Mouse (Mus musculus) liver, embryonic 14.5 days (tissue): ENCODE results near the gene Terf2ip.

Experiments used
- CTCF ChIP-seq: IDR thresholded peaks from 2 replicates; pipeline ENCODE4 v1.5.1; 2016; ENCODE audit warnings: antibody characterized with exemption, low read depth, control low read depth
- EP300 ChIP-seq: IDR thresholded peaks from 2 replicates; pipeline ENCODE4 v1.6.1; 2016; ENCODE audit warnings: antibody characterized with exemption, low read depth

GRCm38 (mm10) chr8:111992703-111993039, 18.5 kb upstream of the Terf2ip start:
- no peak for TF ChIP-seq CTCF
- no peak for TF ChIP-seq EP300
